ENCODE assay signal across 18 mouse cellular contexts in the genomic region with DNA sequence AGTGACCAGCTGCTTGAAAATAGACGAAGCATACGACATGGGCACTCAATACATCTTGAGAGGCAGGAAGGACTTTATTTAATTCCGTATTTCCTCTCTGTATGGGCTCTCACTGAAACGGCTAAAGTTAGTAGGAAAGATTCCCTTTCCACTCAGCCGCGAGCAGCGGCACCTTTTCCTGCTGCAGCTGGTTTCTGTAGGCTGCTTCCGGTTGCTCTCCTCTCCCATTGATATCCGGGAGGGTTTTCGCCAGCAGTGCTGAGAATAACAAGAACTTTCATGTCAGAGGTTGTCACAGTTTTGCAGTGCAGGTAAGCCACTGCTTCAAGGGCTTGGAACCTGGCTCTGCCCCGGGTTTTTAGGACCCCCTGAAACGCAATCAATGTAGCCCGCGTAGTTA.
DNase-seq lines count a peak whose midpoint lies in the region; ATAC-seq and TF ChIP-seq lines count a peak whose summit lies in the region.
"Had no signal": no experiment of that assay in that cellular context is flagged by ENCODE, and none has a peak within 500 bp of the region (broad histone marks: within the 10 kb centered on the region; RNA-seq: fewer than 3 reads in every experiment).

No protein-coding gene starts in this region.

- ATAC-seq in limb, embryonic 11.5 days (ENCODE audit: insufficient number of reproducible peaks, low FRiP score, low TSS enrichment, low read depth): no peak
- ATAC-seq: Patski had no signal

- peak; percentile 21 for DNase-seq in limb, embryonic 11.5 days (ENCODE audit: low spot score)
- no peak for DNase-seq in limb, embryonic 10.5 days (ENCODE audit: low spot score)
- DNase-seq in CD4-positive helper T cell, adult 2 months (ENCODE audit: low read depth, low spot score): peak; percentile 29
- DNase-seq in CD4-positive, CD25-positive, alpha-beta regulatory T cell, adult 2 months (ENCODE audit: low read depth, low spot score): peak; percentile 24
- DNase-seq in induced T-regulatory cell, adult 2 months (ENCODE audit: low read depth): peak; percentile 29
- no peak for DNase-seq in MN1 (ENCODE audit: low spot score)
- no peak for DNase-seq in left cerebral cortex, adult 2 months (ENCODE audit: extremely low spot score in 1 of 2, low spot score in 2 of 2)
- DNase-seq in ovary, postnatal 36 days (ENCODE audit: low spot score): no peak
- DNase-seq: adrenal gland, adult 2 months; cerebellum, adult 18-20 months; heart, adult 2 months; heart, postnatal 10 days; kidney, adult 8-10 months; lung, postnatal 14 days had no signal

- H3K4me2 ChIP-seq in limb, embryonic 11.5 days (ENCODE audit: low read depth, severe bottlenecking): no peak overlapping the region
- H3K4me2 ChIP-seq: hindbrain, embryonic 14.5 days; midbrain, embryonic 12.5 days had no signal

- H3K27ac ChIP-seq in limb, embryonic 11.5 days (replicated peaks; ENCODE audit: low read depth, low read length): no peak overlapping the region
- no peak overlapping the region for H3K27ac ChIP-seq in limb, embryonic 10.5 days
- H3K27ac ChIP-seq in left cerebral cortex, adult 2 months: no peak overlapping the region
- H3K27ac ChIP-seq: forebrain, embryonic 10.5 days; heart, adult 2 months; hindbrain, embryonic 14.5 days; midbrain, embryonic 12.5 days had no signal

- no peak overlapping the region for H3K4me3 ChIP-seq in limb, embryonic 11.5 days (ENCODE audit: low read depth, low read length)
- no peak overlapping the region for H3K4me3 ChIP-seq in limb, embryonic 10.5 days
- H3K4me3 ChIP-seq in left cerebral cortex, adult 2 months: no peak overlapping the region
- H3K4me3 ChIP-seq: forebrain, embryonic 10.5 days; heart, adult 2 months; midbrain, embryonic 12.5 days had no signal

- no peaks in the 10 kb centered on the region for H3K27me3 ChIP-seq in limb, embryonic 11.5 days (ENCODE audit: control insufficient read depth, insufficient read depth, low read length)
- H3K27me3 ChIP-seq in limb, embryonic 10.5 days (ENCODE audit: low read depth, poor library complexity, severe bottlenecking): no peaks in the 10 kb centered on the region
- H3K27me3 ChIP-seq: midbrain, embryonic 12.5 days; Patski had no signal

- no peaks in the 10 kb centered on the region for H3K36me3 ChIP-seq in limb, embryonic 11.5 days (ENCODE audit: control insufficient read depth, insufficient read depth, low read length)
- no peaks in the 10 kb centered on the region for H3K36me3 ChIP-seq in limb, embryonic 10.5 days
- H3K36me3 ChIP-seq: forebrain, embryonic 10.5 days; midbrain, embryonic 12.5 days had no signal

- WGBS in limb, embryonic 11.5 days: 72% methylated on average over 14 of the region's 14 CpGs
- 81% methylated on average over 14 of the region's 14 CpGs for WGBS in limb, embryonic 10.5 days

- intact Hi-C loops in left cerebral cortex, adult 2 months (cut with DNase I): no loop called here

- H3K9me3 ChIP-seq in limb, embryonic 11.5 days (ENCODE audit: control insufficient read depth, low read length): no peaks in the 10 kb centered on the region
- H3K9me3 ChIP-seq in limb, embryonic 10.5 days (replicated peaks): no peaks in the 10 kb centered on the region
- H3K9me3 ChIP-seq: forebrain, embryonic 10.5 days; midbrain, embryonic 12.5 days had no signal

- H3K9ac ChIP-seq in limb, embryonic 11.5 days (ENCODE audit: low read length): no peak overlapping the region
- H3K9ac ChIP-seq: hindbrain, embryonic 14.5 days; midbrain, embryonic 12.5 days had no signal

- H3K4me1 ChIP-seq in limb, embryonic 11.5 days (ENCODE audit: control insufficient read depth, insufficient read depth, low read length): no peaks in the 10 kb centered on the region
- 0 out of 2 replicates have a peak, but pooled peaks cover 3% of the 10 kb centered on the region for H3K4me1 ChIP-seq in limb, embryonic 10.5 days
- H3K4me1 ChIP-seq: midbrain, embryonic 12.5 days had no signal

- no peak for TF ChIP-seq CTCF in left cerebral cortex, adult 2 months (IDR thresholded peaks at IDR 0.05)

Comparison
In these comparisons a context has a peak if more than half of its experiments do, and no peak if none do; other contexts are left out.
1. DNase-seq: peak in limb, embryonic 11.5 days (single experiment), CD4-positive helper T cell, adult 2 months (single experiment), CD4-positive, CD25-positive, alpha-beta regulatory T cell, adult 2 months (single experiment) and induced T-regulatory cell, adult 2 months (single experiment); none in limb, embryonic 10.5 days (single experiment), MN1 (single experiment), left cerebral cortex, adult 2 months (0 of 2) and ovary, postnatal 36 days (single experiment).